Mouse (Mus musculus) lung, embryonic 14.5 days (tissue): ENCODE results near the gene Paqr9. TPM values are rescaled to one million over a fixed set of nuclear protein-coding genes. Genes with fewer than 3 reads are reported as not detected.

Experiments used
- ATAC-seq: fragments of 200-750 bp; cut with Nextera tagmentation; 2 replicates; pipeline ENCODE4 v1.8.0; 2017; ENCODE audit warnings: mild to moderate bottlenecking, moderate TSS enrichment, moderate library complexity; ENCODE audit not compliant: insufficient read depth
- DNase-seq: peaks from one replicate; pipeline ENCODE4 v3.0.0-alpha.2; 2015
- H3K27ac ChIP-seq: fragments of 300-500 bp; sonication (generic); 2 replicates; pipeline ENCODE4 v1.5.1; 2014; ENCODE audit warnings: low read depth, mild to moderate bottlenecking, moderate library complexity
- H3K27me3 ChIP-seq: fragments of 300-500 bp; sonication (generic); 2 replicates; pipeline ENCODE4 v1.6.1; 2014; ENCODE audit warnings: low read length, control low read depth; ENCODE audit not compliant: insufficient read depth
- H3K36me3 ChIP-seq: fragments of 300-500 bp; sonication (generic); 2 replicates; pipeline ENCODE4 v1.6.1; 2014; ENCODE audit warnings: control low read depth; ENCODE audit not compliant: insufficient read depth
- H3K4me1 ChIP-seq: fragments of 300-500 bp; sonication (generic); 2 replicates; pipeline ENCODE4 v1.6.1; 2014; ENCODE audit warnings: antibody characterized with exemption, control low read depth; ENCODE audit not compliant: insufficient read depth
- H3K4me2 ChIP-seq: fragments of 300-500 bp; sonication (generic); 2 replicates; pipeline ENCODE4 v1.6.1; 2014; ENCODE audit warnings: mild to moderate bottlenecking
- H3K4me3 ChIP-seq: fragments of 300-500 bp; sonication (generic); 2 replicates; pipeline ENCODE4 v1.5.1; 2014; ENCODE audit warnings: low read depth, low read length
- H3K9ac ChIP-seq: fragments of 300-500 bp; sonication (generic); 2 replicates; pipeline ENCODE4 v1.6.1; 2014
- H3K9me3 ChIP-seq: fragments of 300-500 bp; sonication (generic); 2 replicates; pipeline ENCODE4 v1.6.1; 2016; ENCODE audit warnings: low read depth, low read length, control low read depth
- CTCF ChIP-seq: IDR thresholded peaks from 2 replicates; pipeline ENCODE4 v1.5.1; 2016; ENCODE audit warnings: antibody characterized with exemption, low read depth
- WGBS: fragments of 180-500 bp; shearing (Covaris S2); extraction: QIAGEN DNeasy Blood & Tissue Kit; methylation state at CpG from one replicate; pipeline ENCODE4 v1.1.7; 2014; 5-methylcytosine and 5-hydroxymethylcytosine counted together
- polyA plus RNA-seq: library from polyadenylated mRNA; unstranded; fragments of >200 nt; fragmentation: Nextera tagmentation; extraction: Ambion mirVana; gene quantifications from 2 replicates; pipeline ENCODE4 v1.2.1, GENCODE M21; 2014

Paqr9 gene
- polyA plus RNA-seq, 1 experiment from 2014 or later = not detected

DNA sequence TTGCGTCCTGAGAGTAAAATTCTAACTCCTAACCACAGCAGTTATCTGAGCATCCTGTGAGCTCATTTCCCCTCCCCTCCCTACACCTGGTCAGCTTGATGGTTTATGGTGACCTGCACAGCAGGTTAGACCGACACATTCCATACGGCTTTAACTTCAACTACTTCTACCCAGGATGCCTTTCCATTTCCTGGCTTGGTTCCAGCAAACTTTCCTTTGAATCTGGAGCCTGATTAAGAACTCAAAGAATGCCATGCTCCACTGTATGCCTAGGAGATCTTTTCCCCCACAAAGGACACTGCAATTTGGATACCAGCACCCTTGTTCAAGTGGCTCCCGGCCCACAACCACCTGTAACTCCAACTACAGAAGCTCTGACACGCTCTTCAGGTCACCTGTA, 38.9 kb upstream of the Paqr9 start:
- H3K4me1 ChIP-seq = no peaks in the 10 kb centered on the region
- DNase-seq = peak; percentile 74
- H3K4me3 ChIP-seq = no peak overlapping the region
- peak; percentile 24; the same call in 1 of the 2 replicates for ATAC-seq
- TF ChIP-seq CTCF = no peak
- no peak overlapping the region for H3K9ac ChIP-seq
- no peaks in the 10 kb centered on the region for H3K36me3 ChIP-seq
- H3K27me3 ChIP-seq = no peaks in the 10 kb centered on the region
- no peak overlapping the region for H3K27ac ChIP-seq
- H3K4me2 ChIP-seq = no peak overlapping the region
- 74% methylated on average over 5 of the region's 5 CpGs for WGBS
- no peaks in the 10 kb centered on the region for H3K9me3 ChIP-seq

DNA sequence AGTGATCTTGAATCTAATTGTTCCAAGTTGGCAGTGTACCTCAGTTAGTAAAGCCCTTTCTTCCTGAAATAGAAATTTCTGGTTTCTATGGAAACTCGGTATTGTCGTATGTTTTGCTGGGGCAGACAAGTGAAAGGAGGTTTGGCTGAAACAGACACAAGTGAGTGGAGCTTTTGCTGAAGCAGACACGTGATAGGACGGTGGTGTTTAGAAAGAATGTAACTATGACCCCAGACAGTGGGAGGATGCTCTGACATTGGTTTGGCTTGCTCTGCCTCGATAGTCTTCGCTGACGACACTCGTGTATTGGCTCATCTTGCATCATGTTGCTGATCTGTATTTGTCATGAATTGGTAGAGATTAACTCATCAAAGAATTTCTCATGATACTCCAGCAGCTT, 38.4 kb upstream of the Paqr9 start:
- H3K9me3 ChIP-seq = no peaks in the 10 kb centered on the region
- H3K4me1 ChIP-seq = no peaks in the 10 kb centered on the region
- no peak for DNase-seq
- ATAC-seq = no peak
- WGBS = 76% methylated on average over 8 of the region's 8 CpGs
- no peak overlapping the region for H3K4me3 ChIP-seq
- no peak overlapping the region for H3K9ac ChIP-seq
- no peaks in the 10 kb centered on the region for H3K36me3 ChIP-seq
- TF ChIP-seq CTCF = no peak
- H3K27ac ChIP-seq = no peak overlapping the region
- H3K4me2 ChIP-seq = no peak overlapping the region
- no peaks in the 10 kb centered on the region for H3K27me3 ChIP-seq

DNA sequence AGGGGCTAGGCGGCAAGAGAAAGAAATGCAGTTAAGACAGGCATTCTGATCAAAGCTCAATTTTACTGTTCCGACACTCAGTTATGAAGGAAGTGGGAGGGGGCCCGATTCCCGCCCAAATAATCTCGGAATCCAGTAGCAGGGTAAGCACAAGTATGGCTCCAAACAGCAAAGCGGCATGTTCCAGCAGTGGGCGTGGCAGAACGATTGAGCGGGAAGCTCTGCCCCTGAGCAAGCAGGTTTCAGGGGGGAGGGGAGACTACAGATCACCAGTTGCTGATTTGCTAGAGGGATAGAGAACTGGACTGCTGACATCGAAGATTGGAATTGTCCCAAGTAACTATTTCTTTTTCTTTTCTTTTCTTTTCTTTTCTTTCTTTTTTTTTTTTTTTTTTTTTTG, 37.9 kb upstream of the Paqr9 start:
- Histone ChIP-seq H3K4me2 (no peak overlapping the region), H3K27me3 (no peaks in the 10 kb centered on the region), H3K4me1 (no peaks in the 10 kb centered on the region), H3K36me3 (no peaks in the 10 kb centered on the region), H3K4me3 (no peak overlapping the region), H3K27ac (no peak overlapping the region), H3K9ac (no peak overlapping the region), H3K9me3 (no peaks in the 10 kb centered on the region)
- WGBS = 36% methylated on average over 10 of the region's 10 CpGs
- DNase-seq (peak; percentile 63), ATAC-seq (no peak)
- no peak for TF ChIP-seq CTCF

DNA sequence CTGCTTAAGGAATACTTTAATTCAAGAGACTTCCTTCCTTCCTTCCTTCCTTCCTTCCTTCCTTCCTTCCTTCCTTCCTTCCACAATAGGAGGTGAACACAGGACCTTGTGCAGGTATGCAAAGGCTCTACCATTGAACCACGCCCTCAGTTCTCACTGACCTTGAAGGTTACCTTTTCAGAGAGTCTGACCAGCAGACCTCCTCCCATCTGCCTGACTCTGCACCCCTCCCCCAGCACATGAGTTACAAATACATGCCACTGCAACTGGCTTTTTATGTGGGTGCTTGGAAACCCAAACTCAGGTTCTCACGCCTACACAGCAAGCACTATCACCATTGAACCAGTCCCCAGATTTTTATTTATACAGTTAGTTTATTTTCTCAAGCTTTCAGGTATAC, 36.9 kb upstream of the Paqr9 start:
- Histone ChIP-seq H3K36me3 (no peaks in the 10 kb centered on the region), H3K4me2 (no peak overlapping the region), H3K9ac (no peak overlapping the region), H3K4me3 (no peak overlapping the region), H3K4me1 (no peaks in the 10 kb centered on the region), H3K27ac (no peak overlapping the region), H3K27me3 (no peaks in the 10 kb centered on the region), H3K9me3 (no peaks in the 10 kb centered on the region)
- WGBS = 74% methylated on average over 2 of the region's 2 CpGs
- ATAC-seq (no peak), DNase-seq (no peak)
- no peak for TF ChIP-seq CTCF

DNA sequence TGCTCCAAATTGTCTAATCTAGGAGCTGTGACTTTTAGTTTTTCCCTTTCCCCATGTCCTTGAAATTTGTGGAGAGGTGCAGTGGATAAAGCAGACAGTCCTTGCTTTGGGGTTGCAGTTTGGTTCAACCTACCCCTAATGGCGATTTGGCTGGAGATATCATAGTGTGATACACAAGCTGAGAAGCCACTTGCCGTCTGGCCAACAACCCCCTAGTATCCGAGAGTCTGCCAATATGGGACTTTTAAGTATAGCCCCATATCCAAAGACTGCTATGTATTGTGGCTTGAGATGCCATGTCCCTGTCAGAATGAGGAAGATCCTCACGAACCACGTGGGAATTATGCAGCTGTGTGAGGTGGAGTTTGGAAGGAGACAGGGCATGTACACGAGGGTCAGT, 34.1 kb upstream of the Paqr9 start:
- no peaks in the 10 kb centered on the region for H3K4me1 ChIP-seq
- H3K27me3 ChIP-seq = no peaks in the 10 kb centered on the region
- DNase-seq = no peak
- H3K36me3 ChIP-seq = no peaks in the 10 kb centered on the region
- TF ChIP-seq CTCF = no peak
- whole genome bisulfite sequencing = 69% methylated on average over 6 of the region's 6 CpGs
- H3K9ac ChIP-seq = no peak overlapping the region
- H3K4me3 ChIP-seq = no peak overlapping the region
- no peak overlapping the region for H3K4me2 ChIP-seq
- ATAC-seq = no peak
- no peak overlapping the region for H3K27ac ChIP-seq
- no peaks in the 10 kb centered on the region for H3K9me3 ChIP-seq

DNA sequence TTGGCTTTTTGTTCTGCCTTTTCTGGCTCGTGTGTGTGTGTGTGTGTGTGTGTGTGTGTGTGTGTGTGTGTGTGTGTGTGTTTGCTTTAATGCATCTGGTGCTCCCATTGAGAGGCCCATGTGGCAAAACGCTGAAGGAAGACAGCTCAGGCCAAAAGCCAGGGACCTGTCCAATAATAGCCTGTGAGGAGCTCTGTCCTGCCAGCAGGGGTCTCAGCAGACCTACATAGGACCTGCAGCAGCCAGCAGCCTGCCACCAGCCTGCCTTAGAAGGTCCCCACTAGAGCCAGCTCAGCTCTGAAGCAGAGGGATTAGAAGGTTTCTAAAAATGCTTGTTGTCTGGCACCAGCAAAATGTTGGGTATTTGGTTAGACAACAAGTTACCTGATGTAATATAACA, 33.5 kb upstream of the Paqr9 start:
- Histone ChIP-seq H3K27ac (no peak overlapping the region), H3K27me3 (no peaks in the 10 kb centered on the region), H3K36me3 (no peaks in the 10 kb centered on the region), H3K9ac (no peak overlapping the region), H3K4me2 (no peak overlapping the region), H3K4me3 (no peak overlapping the region), H3K9me3 (no peaks in the 10 kb centered on the region), H3K4me1 (no peaks in the 10 kb centered on the region)
- 15% methylated on average over 2 of the region's 2 CpGs for WGBS
- DNase-seq (peak; percentile 69), ATAC-seq (peak; percentile 90)
- peak; percentile 71 for TF ChIP-seq CTCF

DNA sequence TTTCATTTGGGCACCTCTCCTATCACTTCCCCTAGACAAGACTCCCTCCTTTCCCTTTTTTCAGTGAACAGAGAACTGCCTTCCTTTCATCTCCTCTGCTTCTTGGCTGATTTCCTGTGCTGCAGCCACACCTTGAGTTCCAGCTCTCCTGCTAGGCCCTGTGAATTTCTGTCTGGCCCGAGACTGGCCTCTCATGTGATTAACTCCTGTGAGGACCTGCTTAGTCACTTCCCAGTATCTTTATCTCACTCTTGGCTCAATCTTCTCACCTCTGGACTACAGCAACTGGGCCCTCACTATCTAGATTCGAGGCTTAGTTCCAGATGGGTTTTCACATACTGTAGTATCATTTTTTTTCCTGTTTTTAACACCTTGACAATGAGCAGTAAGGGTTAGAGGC, 31.8 kb upstream of the Paqr9 start:
- H3K4me2 ChIP-seq = no peak overlapping the region
- no peaks in the 10 kb centered on the region for H3K4me1 ChIP-seq
- no peak for ATAC-seq
- no peaks in the 10 kb centered on the region for H3K27me3 ChIP-seq
- H3K27ac ChIP-seq = no peak overlapping the region
- H3K4me3 ChIP-seq = no peak overlapping the region
- no peak for TF ChIP-seq CTCF
- DNase-seq = no peak
- no peaks in the 10 kb centered on the region for H3K9me3 ChIP-seq
- H3K9ac ChIP-seq = no peak overlapping the region
- no peaks in the 10 kb centered on the region for H3K36me3 ChIP-seq
- 31% methylated on average over 2 of the region's 2 CpGs for WGBS

DNA sequence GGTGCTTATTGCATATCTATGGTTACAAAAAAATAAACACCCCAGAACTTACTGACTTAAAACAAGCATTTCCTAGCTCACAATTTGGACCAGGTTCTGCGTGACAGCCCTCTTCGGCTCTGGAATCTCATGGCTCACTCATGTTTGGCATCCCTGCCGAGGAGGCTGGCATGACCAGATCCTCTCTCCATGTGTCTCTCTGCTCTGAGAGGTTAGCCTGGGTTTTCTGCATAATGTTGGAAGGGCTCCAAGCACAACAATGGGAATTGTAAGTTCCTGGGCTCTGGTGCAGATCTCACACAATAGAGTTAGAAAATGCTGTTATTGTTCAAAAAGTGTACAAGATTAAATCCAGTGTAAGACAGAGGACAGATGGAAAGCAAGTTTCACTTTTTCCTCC, 28.3 kb upstream of the Paqr9 start:
- Histone ChIP-seq H3K9me3 (no peaks in the 10 kb centered on the region), H3K36me3 (no peaks in the 10 kb centered on the region), H3K4me3 (no peak overlapping the region), H3K27ac (no peak overlapping the region), H3K27me3 (no peaks in the 10 kb centered on the region), H3K4me1 (no peaks in the 10 kb centered on the region), H3K4me2 (no peak overlapping the region), H3K9ac (no peak overlapping the region)
- ATAC-seq = no peak
- no peak for DNase-seq
- TF ChIP-seq CTCF = no peak
- WGBS = 65% methylated on average over 3 of the region's 3 CpGs
